Mouse (Mus musculus) neutrophil, adult 59 days (primary cell): Measurements from ENCODE around the gene Cdan1. TPM values are rescaled to one million over a fixed set of nuclear protein-coding genes. Genes with fewer than 3 reads are reported as not detected.

Experiments used
- total RNA-seq, 2 experiments: library from RNA; stranded (reverse); gene quantifications; 1 replicate in 1 of 2; 2 replicates in 1 of 2; pipeline ENCODE4 v1.2.4; 2023

The Cdan1 gene
- total RNA-seq: 10 to 100 TPM; 19.0 to 22.4 TPM

DNA sequence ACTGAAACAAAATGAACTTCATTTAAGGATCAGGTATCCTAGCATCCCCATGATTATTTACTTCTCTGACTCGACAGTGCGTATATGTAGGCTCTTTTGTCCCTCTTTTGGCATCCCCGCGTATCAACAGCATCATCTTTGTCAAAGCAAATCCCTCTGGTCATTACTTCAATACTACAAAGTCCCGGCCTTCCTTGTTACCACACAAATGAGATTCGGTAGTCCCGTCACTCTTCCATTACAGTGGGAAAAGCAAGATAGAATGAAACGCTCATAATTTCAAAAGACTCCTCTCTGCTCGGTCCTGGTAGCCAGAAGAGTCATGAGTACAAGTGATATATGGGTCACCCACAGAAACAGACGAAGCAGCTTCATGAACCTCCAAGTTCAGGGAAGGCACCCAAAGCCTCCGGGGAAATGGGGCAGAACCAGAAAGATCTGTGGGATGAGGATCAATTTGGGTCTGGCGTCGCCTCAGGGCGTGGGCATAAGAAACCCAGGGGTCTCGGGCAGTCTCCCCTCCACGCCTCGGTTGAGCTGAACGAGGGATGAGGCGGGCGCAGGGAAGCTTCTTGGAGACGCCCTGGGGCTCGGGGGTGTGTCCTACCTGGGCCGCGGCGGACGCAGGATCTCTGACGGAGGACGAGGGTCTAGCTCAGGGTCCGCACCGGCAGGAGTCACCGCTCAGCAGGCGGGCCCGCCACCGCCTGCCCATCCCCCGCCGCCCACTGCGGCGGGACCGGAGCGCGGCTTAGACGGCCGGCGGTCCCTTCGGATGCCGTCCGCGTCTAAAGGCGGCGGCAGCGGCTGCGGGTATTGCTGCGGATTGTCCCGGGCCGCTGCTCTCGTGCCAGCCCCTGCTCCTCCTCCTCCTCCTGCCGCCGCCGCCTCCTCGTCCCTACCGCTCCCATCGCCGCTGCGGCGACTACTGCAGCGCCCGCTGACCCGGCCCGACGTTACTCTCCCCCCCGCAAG, at the start of gene Cdan1:
Gene Cdan1 (minus strand): TSS at position 680 of the 975 bp plus-strand sequence.

DNA sequence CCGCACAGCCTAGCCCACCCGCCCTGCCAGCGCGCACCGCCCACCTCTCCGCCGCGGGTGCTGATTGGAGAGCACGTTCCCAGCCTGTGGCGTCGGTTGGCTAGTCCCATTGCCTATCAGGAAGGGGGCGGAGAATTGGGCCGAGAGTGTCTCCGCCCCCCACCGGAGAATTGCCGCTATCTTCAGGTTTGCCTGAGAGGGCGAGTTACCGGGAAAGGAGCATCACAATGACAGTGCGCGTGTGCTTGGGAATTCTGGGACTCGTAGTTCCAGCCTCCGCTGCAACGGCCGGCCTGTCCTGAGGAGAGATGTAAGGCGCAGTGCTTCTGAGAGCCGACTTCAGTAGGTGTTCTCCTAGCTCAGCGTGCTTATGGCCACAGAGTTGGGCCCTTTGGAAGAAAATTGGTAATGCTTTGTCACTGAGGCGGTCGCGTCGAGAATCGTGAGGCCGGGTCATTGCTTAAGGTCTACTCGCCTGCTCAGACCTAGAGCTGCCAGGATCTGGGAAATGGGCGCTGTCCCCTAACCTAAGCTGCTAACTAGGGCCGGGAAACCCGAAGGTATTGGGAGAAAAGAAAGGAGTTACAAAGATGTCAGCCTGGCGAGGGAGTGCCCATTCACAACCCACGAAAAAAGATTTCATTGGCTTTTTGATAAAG, 625 bp upstream of the Cdan1 start, which contains the start of gene Ttbk2:
Gene Ttbk2 (minus strand): TSS at position 181 of the 659 bp plus-strand sequence.

Other genes starting within 250 kb of the Cdan1 start
- gene Haus2, start 240.7 kb downstream of the Cdan1 start, total RNA-seq: 10 to 100 TPM; 13.4 to 14.3 TPM
- gene Lrrc57, start 240.6 kb downstream of the Cdan1 start, total RNA-seq: 10 to 100 TPM; 18.6 to 20.7 TPM
- 10 to 100 TPM; 12.4 to 18.7 TPM for gene Stard9, start 221.0 kb downstream of the Cdan1 start, total RNA-seq
- 1 to 10 TPM; 3.9 to 5.8 TPM for gene Ttbk2, start 476 bp upstream of the Cdan1 start, total RNA-seq
- 10 to 100 TPM; 26.0 to 26.7 TPM for gene Ubr1, start 120.6 kb upstream of the Cdan1 start, total RNA-seq
- gene Tmem62, start 126.9 kb upstream of the Cdan1 start, total RNA-seq: 10 to 100 TPM in 1 of 2 experiments, 1 to 10 TPM in 1; 5.9 to 13.4 TPM
- gene Ccndbp1, start 158.3 kb upstream of the Cdan1 start, total RNA-seq: 10 to 100 TPM; 69.5 to 74.3 TPM
- 1 to 10 TPM; 2.6 to 6.5 TPM for gene Epb42, start 186.9 kb upstream of the Cdan1 start, total RNA-seq
- gene Tgm5, start 235.7 kb upstream of the Cdan1 start, total RNA-seq: not detected